Mouse (Mus musculus): ENCODE measurements at regions not wholly inside any gene's neighbourhood (a gene's known extent, or its start where the extent isn't known, plus 50 kb on each side); places are given as distances from the start of the nearest gene placed in this dataset.

DNA sequence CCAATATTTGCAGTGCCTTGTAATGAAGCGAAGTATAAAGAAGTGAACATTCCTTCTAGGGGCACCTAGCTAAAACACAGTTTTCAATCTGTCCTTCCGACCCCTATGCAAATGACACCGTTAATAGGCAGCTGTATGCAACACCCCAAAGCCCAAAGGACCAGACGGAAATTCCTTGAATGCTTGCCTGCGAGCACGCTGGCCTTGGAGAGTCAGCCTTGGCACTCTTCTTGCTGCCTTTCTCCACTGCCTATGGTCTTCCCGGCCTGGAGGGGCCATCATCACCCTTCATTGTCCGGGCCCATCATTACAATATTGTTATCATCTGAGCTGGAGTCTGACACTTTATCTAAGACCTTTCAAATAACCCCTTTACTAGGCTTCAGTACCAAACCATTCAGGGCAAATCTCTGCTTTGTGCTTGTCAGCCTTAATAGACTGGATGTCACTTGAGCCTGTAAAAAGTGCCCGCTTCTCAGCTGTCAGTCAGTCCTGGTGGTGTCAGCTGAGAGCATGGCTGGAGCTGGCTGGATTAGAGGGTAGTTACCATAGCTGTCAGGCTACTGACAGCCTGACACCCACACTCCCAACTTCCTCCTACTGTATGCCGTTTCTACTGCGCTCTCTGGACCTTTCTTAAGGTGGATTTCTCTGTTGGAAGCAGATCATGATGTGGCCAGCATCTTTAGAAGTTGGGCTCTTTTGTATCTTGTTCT is 290.6 kb upstream of the Atp5g3 start:
- TF ChIP-seq CTCF (IDR thresholded peaks at IDR 0.05; ENCODE audit: extremely low read depth, insufficient read depth, low read length): no peak
- TF ChIP-seq POLR2A (IDR thresholded peaks at IDR 0.05; ENCODE audit: extremely low read depth, insufficient read depth, low read length): no peak

Measured in cortical plate, adult 2 months (tissue).